Mouse (Mus musculus) bone marrow, adult 2 months (tissue): Measurements from ENCODE around the gene Cdon.

Source experiments
- CTCF ChIP-seq: fragments of 200-500 bp; IDR thresholded peaks from 2 replicates; pipeline ENCODE4 v1.5.1; 2011; ENCODE audit warnings: low read length, control low read depth; ENCODE audit not compliant: control insufficient read depth, insufficient read depth
- POLR2A ChIP-seq: fragments of 200-500 bp; IDR thresholded peaks from 2 replicates; pipeline ENCODE4 v1.6.1; 2011; ENCODE audit warnings: low read depth, mild to moderate bottlenecking, control low read depth, low read length, borderline replicate concordance; ENCODE audit not compliant: control insufficient read depth

GRCm38 (mm10) chr9:35378991-35379390, 41.9 kb upstream of the Cdon start:
- TF ChIP-seq CTCF = no peak
- no peak for TF ChIP-seq POLR2A
